Mouse (Mus musculus) megakaryocyte, adult 5-6 weeks (primary cell): Measurements from ENCODE around the gene Pafah2. TPM values are rescaled to one million over a fixed set of nuclear protein-coding genes. Genes with fewer than 3 reads are reported as not detected.

Experiments used
- ATAC-seq: 2 replicates; pipeline ENCODE4 v1.8.0; 2016; ENCODE audit warnings: mild to moderate bottlenecking, inconsistent platforms; ENCODE audit not compliant: poor library complexity, severe bottlenecking
- total RNA-seq, 2 experiments: library from RNA; stranded (forward) in 1 of 2; stranded (reverse) in 1 of 2; fragments of 153-499, 151-499 nt in 1 of 2; fragments of 221-1000, 200-1000 nt in 1 of 2; gene quantifications; 2 replicates each; pipeline versions ENCODE4 v1.2.3 to v1.2.4; 2015 to 2017

Gene Pafah2
- total RNA-seq, 2 experiments from 2014 or later: 5.5 to 5.9 TPM

DNA sequence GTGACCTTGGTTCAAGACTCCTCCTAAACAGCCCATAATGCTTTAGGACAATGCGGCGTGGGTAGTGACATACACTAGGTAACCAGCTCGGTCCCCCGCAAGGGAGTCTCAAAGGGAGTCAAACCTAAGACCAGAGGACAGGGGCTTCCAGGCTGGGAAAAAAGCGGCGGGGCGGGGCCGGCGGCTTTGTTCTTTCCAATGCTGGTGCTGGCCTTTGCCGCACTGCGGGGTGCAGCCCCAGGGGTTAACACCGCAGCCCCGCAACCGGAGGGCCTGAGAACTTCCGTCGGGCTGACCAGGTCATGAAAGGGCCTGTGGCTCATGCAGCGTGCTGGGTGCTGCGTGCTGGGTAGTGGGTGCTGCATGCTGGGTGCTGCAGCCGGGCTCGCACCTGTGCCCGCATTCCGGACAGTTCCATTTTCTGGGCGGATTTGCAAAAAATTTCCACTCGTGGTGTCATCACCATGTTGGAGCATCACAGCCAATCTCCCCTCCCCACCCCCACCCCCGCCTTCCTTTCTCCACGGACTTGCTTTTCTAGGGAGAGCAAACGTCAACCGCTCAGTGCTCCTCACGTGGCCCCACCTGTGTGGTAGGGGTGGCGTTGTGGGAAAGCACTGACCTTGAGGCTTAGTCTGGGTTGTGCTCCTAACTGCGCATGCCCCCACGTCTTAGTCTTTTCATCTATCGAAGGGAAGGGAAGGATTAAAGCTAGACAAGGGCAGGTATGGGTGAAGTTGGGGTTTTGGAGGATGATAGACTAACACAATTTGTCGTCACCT lies 57.7 kb downstream of the Pafah2 start:
- ATAC-seq: no peak

DNA sequence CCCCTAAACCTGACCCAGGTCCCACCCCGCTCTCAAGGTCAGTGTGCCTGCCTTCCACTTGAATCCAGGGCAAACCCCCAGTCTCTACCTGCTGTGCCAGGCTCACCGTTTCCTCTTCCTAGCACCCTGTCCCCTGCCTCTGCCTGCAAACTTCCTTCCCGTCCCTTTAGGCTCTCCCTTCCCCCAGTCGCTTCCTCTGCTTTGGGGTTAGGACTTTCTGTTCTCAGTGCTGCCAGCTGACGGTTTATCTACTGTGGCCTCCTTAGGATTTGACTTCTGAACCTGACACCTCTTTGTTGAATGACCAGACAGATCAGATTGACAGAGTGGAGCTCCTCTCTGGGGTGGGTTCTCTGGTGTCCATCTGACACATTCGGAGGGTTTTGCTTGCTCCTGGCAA lies 59.2 kb downstream of the Pafah2 start:
- ATAC-seq: peak; percentile 77

DNA sequence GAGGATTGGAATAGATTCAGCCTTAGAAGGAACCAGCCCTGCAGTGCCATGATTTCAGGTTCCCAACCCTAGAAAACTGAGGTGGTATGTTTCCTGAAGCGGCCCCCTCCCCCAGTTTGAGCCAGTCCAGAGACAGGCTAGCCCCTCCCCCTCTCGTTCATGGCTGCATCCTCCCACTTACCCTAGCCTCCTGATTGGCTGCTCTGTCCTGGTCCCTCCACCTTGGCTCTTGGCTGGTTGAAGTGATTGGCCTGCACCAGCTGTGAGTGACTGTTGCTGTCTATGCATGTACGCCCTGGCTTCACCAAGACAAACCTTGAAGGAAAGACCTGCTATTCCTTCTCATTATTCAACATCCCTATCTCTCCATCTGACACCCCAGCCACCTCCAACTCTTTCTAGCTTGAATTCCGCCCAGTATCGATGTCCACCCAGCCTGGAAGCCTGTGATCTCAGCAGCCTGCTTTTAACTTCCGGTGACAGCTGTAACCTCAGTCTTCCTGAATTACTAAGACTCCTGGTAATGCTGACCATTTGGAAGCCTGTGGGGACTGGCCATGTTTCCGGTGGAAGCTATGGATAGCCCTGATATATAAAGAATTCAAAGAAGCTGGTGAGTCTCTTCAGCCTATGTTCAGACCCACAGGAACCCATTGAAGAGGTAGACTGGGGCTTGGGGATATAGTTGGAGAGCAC lies 61.2 kb downstream of the Pafah2 start:
- no peak for ATAC-seq

DNA sequence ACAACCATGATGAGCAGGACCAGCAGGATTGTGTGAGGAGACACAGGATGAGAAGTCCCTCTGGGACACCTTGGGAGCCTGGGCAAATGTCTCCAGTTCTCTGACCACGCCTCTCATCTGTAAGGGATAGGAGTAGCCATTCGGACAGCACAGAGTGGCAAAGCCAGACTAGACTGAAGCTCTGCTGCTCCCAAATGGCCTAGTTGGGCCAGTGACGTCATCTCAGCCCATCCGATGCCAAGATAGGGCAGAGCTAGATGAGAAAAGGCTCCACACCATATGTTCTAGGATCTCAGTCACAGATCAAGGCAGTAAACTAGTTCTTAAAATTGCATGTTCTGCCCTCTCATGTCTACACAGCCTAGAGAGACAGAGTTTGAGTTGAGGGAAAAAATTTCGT lies 62.7 kb downstream of the Pafah2 start:
- no peak for ATAC-seq

DNA sequence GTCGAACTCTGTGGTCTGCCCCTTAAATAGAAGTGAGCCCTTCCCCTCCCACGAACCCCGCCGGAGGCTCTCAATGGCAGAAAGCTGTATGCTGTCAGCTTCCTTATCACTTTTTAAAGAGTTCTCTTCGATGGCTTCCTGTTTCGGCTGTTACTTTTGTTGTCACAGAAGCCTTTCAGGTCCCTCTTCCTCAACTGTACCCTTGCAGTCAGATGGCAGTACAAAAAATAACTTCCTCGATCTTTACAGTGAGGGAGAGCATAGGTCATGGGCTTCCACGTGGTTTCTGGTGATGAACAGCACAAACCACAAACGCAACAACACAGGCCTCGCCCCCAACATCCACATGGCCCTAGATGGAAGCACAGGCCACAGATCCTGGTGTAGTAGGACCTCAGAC lies 64.2 kb downstream of the Pafah2 start:
- peak; percentile 96 for ATAC-seq

DNA sequence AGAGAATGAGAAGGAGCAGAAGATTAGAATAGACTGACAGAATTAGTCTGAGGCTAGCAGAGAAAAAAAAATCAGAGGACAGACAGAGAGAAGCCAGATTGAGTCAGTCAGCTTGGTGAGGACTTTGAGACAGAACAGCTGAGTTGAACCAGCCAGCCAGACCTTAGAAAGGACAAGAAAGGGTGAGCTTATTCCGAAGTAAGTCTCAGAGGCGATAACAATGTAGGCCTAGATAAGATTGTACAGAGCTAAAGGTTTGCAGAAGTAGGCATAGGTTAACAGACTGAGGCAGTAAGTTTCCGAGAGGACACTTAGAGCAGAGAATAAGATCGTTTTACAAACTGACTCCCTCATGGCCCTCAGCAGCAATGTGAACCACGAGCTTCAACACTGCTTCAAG lies 65.1 kb downstream of the Pafah2 start:
- ATAC-seq: no peak

DNA sequence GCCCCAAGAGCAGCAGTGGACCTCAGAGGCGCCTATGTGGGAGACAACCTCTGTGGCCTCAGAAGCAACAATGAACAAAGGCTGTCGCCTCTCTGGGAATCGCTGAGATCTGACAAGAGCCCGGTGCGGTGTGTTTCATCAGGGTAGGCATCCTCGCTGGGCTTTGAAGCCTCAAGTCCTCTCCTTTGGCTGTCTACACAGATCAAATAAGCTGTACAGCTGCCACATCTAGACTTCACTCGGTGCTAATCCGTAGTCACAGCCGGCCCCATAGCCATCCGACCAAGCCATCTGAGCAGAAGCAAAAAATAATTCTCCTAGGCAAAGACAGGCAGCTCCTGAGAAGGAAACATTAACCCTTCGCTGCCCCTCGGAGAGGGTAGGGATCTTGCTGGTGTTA lies 69.7 kb downstream of the Pafah2 start:
- no peak for ATAC-seq

DNA sequence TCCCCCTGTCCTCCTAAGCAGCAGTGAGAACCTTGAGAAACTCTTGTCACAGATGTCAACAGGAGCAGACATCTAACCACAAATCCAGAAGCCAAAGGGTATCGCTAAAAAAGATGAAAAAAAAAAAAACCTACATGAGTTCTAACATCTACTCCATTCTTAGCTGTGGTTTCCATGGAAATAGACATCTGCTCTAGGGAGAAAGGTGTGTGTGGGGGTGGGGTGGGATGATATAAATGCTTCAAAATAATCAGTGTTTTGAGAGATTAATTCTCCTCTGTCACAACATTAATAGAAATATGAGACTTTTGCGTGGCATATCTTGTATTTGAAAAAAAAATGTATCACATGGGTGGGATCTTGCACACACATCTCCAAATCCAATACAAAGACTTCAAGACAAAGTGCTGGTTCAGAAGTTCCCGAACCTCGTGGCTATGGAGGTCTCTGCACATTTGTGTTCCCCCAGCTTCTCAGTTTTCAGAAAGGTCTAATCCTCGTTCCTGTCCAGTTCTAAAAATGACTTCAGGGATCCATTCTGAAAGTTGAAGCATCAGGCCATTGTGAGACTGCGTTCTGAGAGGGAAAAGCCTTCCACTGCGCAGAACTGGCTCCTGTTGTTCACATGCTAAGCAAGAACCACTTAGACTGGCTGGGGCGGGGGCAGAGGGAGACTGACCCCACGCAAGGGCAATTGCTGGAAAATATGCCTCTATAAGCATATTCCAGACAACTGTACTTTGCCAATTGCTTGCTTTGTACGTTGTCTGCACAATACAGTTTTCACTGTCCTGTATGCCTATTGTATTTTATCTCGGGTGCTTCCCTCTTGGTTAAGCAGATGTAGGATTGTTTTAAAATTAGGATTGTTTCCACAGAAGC lies 70.5 kb downstream of the Pafah2 start:
- ATAC-seq: no peak

DNA sequence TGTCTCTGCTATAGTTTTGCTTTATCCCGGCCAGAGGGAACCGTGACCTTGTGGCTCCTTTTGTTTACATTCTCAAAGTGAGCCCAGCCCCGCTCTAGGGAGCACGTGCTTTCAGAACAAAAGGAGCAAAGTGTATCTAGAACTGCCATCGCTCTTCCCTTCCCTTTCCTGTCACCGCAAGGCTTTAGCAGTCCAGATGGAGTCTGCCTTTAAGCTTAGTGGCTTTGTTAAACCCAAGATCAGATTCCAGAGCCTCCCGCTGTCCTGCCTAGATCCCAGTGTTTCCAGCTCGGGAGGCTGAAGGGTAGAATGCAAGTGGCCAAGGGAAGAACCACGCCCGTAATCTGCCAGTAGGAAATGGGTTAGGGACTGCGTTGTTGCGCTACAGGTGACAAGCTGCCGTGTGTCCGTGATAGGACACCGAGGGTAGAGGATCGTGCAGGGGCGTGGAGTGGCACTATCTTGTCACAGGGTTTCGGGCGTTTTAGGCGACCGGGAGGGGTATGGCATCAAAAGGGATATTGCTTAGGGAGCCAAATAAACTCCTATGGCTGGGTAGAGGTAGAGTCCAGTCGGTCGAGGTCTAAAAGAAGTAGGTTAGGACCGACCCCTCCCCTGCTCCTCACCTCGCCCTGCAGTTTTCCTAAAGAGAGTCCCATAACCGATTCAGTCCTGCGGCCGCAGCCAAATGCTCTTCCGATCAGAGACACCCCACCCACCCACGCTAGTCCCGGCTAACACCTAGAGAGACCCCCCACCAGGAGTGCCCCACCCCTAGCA lies 71.5 kb downstream of the Pafah2 start:
- no peak for ATAC-seq

DNA sequence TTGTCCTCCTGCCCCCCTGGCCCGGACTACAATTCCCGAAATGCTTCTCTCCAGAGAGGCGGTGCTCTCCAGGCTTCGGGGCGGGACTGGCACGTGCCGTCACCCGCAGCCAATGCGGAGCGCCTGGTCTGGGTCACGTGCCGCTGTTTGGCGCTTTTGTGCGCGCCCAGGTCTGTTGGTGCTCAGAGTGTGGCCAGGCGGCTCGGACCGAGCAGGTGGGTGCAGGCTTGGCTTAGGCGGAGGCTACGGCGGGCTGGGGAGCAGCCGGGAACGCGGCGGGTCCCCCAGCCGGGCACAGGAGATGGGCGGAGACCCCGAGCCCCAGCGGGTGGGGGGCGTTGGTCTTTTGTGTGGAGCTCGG lies 72.1 kb downstream of the Pafah2 start, which contains the start of gene Stmn1:
Gene Stmn1 (plus strand): TSS at position 106 of the 361 bp plus-strand sequence.
- peak; percentile 87 for ATAC-seq

DNA sequence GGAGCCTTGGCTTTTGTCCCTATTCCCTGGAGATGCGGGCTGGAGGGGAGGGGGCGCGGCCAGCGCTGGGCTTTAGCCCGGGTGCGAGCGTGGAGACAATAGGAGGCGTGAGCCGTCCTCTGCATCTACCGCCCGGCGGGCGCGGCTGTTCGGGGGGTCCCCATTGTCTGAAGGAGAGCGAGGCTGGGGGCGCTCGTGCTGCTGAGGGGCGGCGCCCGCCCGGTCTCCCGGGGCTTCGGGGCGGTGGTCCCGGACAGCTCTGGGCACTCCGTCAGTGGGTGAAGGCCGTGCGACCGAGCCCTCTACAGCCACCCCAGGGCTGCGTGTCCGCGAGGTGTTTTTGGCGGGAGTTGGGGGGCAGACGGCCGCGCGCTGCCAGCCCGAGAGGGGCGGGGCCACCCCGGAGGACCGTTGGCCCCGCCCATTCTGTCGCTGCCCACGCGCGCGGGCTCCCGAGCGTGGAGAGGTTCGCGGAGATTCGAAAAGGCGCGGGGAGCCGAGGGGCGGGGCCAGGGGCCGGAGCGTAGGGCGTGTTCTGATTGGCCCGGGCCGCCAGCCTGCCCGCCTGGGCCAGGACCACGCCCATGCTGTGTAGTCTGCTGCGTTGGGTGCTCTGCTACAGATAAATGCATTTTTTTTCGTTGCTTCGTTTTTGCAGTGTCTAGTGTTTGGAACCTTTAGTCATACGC lies 72.6 kb downstream of the Pafah2 start:
- peak; percentile 94 for ATAC-seq

DNA sequence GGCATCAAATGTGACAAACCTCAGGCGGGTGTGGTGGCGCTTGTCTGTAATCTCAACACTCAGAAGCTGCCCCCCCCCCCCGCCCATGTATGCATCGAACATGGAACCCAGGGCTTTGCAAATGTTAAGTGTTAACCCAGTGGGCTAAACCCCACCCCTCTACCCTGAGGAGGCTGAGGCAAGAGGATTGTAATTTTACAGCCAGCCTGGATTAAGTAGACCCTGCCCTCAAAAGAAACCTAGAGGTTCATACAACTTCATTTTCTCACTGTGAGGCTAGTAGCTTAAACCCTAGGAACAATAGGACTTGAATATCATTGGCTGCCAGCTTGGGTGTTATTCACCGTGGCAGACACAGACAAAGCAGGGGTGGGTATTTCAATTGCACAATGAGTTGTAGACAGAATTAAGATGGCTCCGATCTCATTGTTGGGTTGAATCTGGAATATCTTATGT lies 73.2 kb downstream of the Pafah2 start:
- ATAC-seq: no peak

DNA sequence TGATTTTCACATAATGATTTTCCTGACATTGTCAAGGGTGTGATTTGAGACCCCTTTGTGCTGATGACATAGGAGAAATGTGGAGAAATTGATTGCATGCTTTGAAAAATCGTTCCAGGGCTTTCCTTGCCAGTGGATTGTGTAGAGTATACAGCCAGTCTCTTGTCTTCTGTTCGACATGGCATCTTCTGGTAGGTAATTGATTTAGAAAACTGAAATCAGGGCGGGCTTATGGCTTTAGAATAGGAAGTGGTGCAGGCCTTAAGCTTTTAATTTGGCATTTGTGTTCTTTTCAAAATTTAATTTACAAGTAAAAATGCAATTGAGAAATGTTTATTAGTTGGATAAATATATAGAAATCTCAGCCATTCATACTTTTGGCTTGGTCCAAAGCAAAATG lies 73.9 kb downstream of the Pafah2 start:
- no peak for ATAC-seq

DNA sequence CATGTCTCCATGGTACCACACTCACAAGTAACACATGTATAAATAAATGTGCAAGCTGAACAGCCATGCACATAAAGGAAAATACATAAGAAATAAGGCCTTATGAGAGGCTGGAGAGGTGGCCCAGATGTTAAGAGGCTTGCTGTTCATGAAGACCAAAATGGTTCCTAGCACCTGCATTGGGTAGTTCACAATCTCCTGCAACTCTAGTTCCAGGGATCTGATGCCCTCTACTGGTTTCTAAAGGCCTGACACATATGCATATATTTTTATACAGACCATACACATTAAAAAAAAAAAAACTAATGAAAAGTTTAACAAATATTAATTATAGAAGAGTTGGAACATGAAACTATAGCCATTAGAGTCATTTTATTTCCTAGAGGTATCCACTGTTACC lies 75.3 kb downstream of the Pafah2 start:
- no peak for ATAC-seq

DNA sequence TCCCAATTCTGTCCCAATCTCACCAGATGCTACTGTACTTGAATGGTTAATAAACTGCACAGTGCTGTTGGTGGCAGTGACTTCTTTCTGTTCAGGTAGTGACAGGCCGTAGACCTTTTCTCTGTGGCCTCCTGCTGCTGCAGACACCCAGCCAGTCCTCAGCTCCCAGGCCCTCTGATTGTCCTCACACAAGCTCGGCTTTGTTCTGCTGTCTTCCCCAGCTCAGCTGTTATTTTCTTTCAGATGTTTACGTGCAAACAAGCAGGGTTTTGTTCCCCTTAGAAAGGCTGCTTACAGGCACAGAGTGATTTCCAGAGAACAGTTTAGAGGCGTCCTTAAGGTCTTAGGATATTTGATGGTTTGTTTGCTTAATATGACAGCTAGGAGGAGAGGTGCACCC lies 77.6 kb downstream of the Pafah2 start:
- no peak for ATAC-seq

DNA sequence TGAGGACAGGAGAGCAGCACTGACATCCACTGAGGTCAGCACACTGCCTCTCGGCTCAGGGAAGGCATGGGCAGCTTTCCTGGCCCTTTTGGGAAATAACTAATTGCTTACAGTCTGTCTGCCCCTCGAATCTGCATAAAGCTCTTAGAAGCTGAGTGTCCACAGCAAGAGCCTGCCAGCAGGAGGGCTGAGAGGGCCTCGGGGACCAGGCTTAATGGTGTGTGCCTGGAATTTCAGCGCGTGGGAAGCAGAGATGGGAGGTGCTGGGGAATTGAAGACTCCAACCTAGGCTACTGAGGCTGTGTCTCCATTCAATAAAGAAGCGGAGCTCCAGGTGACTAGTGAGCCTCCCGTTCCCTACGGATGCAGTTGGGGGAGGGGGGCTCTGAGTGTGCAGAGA lies 78.1 kb downstream of the Pafah2 start:
- no peak for ATAC-seq

DNA sequence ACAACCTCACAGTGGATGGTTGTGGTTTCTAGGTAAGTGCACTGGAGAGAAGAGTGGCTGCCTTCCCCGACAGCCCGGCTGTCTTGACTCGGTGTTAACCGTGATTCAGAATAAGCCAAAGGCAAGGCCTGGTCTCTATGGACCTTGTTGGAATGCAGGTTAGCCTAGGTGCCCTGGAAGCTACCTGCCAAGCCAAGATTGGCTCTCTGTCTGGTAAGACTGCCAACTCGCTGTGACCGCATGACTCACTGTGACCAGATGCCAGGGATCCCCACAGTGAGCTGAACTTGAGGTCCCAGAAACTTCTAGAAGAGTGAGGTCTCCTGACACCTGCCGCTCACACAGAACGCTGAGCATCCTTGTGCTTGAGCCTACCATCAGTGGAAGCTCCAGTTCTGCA lies 80.8 kb downstream of the Pafah2 start:
- ATAC-seq: no peak
